Mouse (Mus musculus) MEL-GATA-1-ER (cell line): Measurements from ENCODE around the gene Lif.

ENCODE experiments used
- DNase-seq: peaks from one replicate; pipeline ENCODE4 v3.0.0-alpha.2; 2012; ENCODE audit warnings: low read depth; ENCODE audit errors: extremely low read depth

The Lif gene

GRCm38 (mm10) chr11:4261188-4261494 is 3.8 kb downstream of the Lif start:
- DNase-seq: peak; percentile 67

- DNase-seq: no peak
These were observed 4.6 kb downstream of the Lif start for GRCm38 (mm10) chr11:4261969-4262368.

- no peak for DNase-seq
These were observed 5.5 kb downstream of the Lif start for GRCm38 (mm10) chr11:4262847-4263246.

- no peak for DNase-seq
These were observed 5.9 kb downstream of the Lif start for GRCm38 (mm10) chr11:4263296-4263695.

- DNase-seq: no peak
These were observed 6.7 kb downstream of the Lif start for GRCm38 (mm10) chr11:4264066-4264465.

GRCm38 (mm10) chr11:4266271-4267201 is 9.2 kb downstream of the Lif start:
- DNase-seq: no peak

- DNase-seq: no peak
These were observed 9.8 kb downstream of the Lif start for GRCm38 (mm10) chr11:4267202-4267578.

GRCm38 (mm10) chr11:4268500-4268899 is 11.1 kb downstream of the Lif start:
- DNase-seq: no peak

- DNase-seq: no peak
These were observed 13.5 kb downstream of the Lif start for GRCm38 (mm10) chr11:4270744-4271459.

GRCm38 (mm10) chr11:4271544-4271943 is 14.2 kb downstream of the Lif start:
- no peak for DNase-seq

- no peak for DNase-seq
These were observed 19.1 kb downstream of the Lif start for GRCm38 (mm10) chr11:4276411-4276861.

GRCm38 (mm10) chr11:4279909-4280308 is 22.6 kb downstream of the Lif start:
- no peak for DNase-seq

- no peak for DNase-seq
These were observed 24.5 kb downstream of the Lif start for GRCm38 (mm10) chr11:4281852-4282251.

- no peak for DNase-seq
These were observed 26.3 kb downstream of the Lif start for GRCm38 (mm10) chr11:4283627-4284026.

GRCm38 (mm10) chr11:4289280-4289679 is 31.9 kb downstream of the Lif start:
- no peak for DNase-seq

- DNase-seq: no peak
These were observed 34.3 kb downstream of the Lif start for GRCm38 (mm10) chr11:4291639-4292038.

GRCm38 (mm10) chr11:4292224-4292887 is 35.0 kb downstream of the Lif start:
- DNase-seq: peak; percentile 49

GRCm38 (mm10) chr11:4292888-4293247 is 35.5 kb downstream of the Lif start:
- DNase-seq: peak; percentile 33

GRCm38 (mm10) chr11:4293481-4293880 is 36.1 kb downstream of the Lif start:
- no peak for DNase-seq

GRCm38 (mm10) chr11:4294047-4294446 is 36.7 kb downstream of the Lif start:
- DNase-seq: no peak

GRCm38 (mm10) chr11:4294495-4295351 is 37.4 kb downstream of the Lif start:
- DNase-seq: no peak
